Mouse (Mus musculus): ENCODE results near the gene Evi5l. TPM values are rescaled to one million over a fixed set of nuclear protein-coding genes. Genes with fewer than 3 reads are reported as not detected.
"Not testable (repeated sequence)": the region's sequence is repeated elsewhere in the genome, so short reads cannot be mapped to it uniquely, and the experiment has no call there.

The Evi5l gene
- total and polyA plus RNA-seq, 3 experiments, result 4.5 to 10.8 TPM; not detected in 1

DNA sequence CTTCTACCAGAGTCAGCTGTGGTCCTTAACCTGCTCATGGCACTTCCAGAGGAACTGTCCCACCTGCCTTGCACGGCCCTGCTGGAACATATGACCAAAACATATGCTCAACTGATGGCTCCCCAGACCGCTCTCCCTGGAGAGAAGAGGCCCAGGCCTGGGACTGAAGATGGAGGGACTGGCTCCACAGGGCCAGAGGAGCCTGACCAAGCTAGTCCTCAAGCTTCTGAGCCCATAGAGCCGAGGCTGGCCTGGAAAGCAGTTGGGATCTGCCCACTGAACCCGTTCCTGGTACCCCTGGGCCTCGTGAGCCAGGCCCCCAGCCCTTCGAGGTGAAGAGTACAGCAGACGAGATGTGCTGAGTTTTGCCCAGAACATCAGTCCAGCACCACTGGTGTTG, 89.1 kb downstream of the Evi5l start:
- H3K4me3 ChIP-seq (ENCODE audit: control insufficient read depth in 1 of 2, insufficient read depth in 1 of 2, low read depth in 2 of 2, low read length in 2 of 2); H3K27ac ChIP-seq (ENCODE audit: control insufficient read depth, low read depth, low read length); H3K9ac ChIP-seq (ENCODE audit: control insufficient read depth, low read depth, low read length, poor library complexity, severe bottlenecking); H3K36me3 ChIP-seq (ENCODE audit: control insufficient read depth in 1 of 2, insufficient read depth in 2 of 2, low read length in 2 of 2); H3K9me3 ChIP-seq (replicated peaks; ENCODE audit: insufficient read depth, low read length); H3K27me3 ChIP-seq (ENCODE audit: control insufficient read depth in 1 of 2, insufficient read depth in 2 of 2, low read length in 2 of 2); DNase-seq (ENCODE audit: low read depth, low spot score); H3K79me2 ChIP-seq (ENCODE audit: control insufficient read depth, insufficient read depth, low read length, poor library complexity): not testable (repeated sequence)
- H3K4me1 ChIP-seq (ENCODE audit: control insufficient read depth in 1 of 2, insufficient read depth in 2 of 2, low read length in 2 of 2), result peaks cover 0 to 20% of the 10 kb centered on the region in 2 experiments; a peak in 2 of 4 replicates

DNA sequence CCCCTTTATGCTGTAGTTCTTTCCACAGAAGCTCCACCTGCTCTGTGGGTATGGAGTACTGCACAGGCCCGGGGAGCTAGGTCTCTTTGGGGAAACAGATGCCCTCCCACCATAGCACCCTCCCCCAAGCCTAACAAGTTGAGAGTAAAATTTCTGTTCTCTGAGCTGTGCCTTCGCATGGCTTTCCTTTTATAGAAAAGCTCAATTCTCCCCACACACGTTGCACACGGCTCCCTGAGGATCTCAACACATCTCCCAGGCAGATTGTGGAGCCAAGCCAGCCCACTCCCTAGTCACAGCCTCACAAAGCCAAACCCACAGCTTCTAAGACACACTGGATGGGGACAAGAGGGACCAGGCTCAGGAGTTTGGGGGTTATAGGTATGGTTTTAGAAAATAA, 90.5 kb downstream of the Evi5l start:
- H3K27ac ChIP-seq (ENCODE audit: control insufficient read depth, low read depth, low read length), result no peak overlapping the region
- H3K79me2 ChIP-seq (ENCODE audit: control insufficient read depth, insufficient read depth, low read length, poor library complexity), result peaks cover 1% of the 10 kb centered on the region
- H3K4me1 ChIP-seq (ENCODE audit: control insufficient read depth in 1 of 2, insufficient read depth in 2 of 2, low read length in 2 of 2), result peaks cover 0 to 12% of the 10 kb centered on the region in 2 experiments; a peak in 2 of 4 replicates
- no peak overlapping the region for H3K9ac ChIP-seq (ENCODE audit: control insufficient read depth, low read depth, low read length, poor library complexity, severe bottlenecking)
- no peaks in the 10 kb centered on the region for H3K9me3 ChIP-seq (replicated peaks; ENCODE audit: insufficient read depth, low read length)
- H3K4me3 ChIP-seq (ENCODE audit: control insufficient read depth in 1 of 2, insufficient read depth in 1 of 2, low read depth in 2 of 2, low read length in 2 of 2), result no peak overlapping the region
- H3K27me3 ChIP-seq (ENCODE audit: control insufficient read depth in 1 of 2, insufficient read depth in 2 of 2, low read length in 2 of 2), result no peaks in the 10 kb centered on the region
- peaks cover 2 to 9% of the 10 kb centered on the region in 2 experiments for H3K36me3 ChIP-seq (ENCODE audit: control insufficient read depth in 1 of 2, insufficient read depth in 2 of 2, low read length in 2 of 2)
- TF ChIP-seq TBP (IDR thresholded peaks at IDR 0.05; ENCODE audit: low read depth, low read length) (no peak), RCOR1 (IDR thresholded peaks at IDR 0.05; ENCODE audit: low read depth, low read length) (no peak), MYC (IDR thresholded peaks at IDR 0.05; ENCODE audit: low read depth, low read length) (no peak), GABPA (IDR thresholded peaks at IDR 0.05; ENCODE audit: low read depth, low read length) (no peak), ZNF384 (IDR thresholded peaks at IDR 0.05; ENCODE audit: low read depth, low read length) (no peak), KAT2A (conservative IDR thresholded peaks at IDR 0.05; ENCODE audit: low read depth, low read length) (no peak), E2F4 (IDR thresholded peaks at IDR 0.05; ENCODE audit: borderline replicate concordance, low read depth, low read length) (no peak), USF2 (IDR thresholded peaks at IDR 0.05; ENCODE audit: borderline replicate concordance in 1 of 2, insufficient read depth in 1 of 2, low read depth in 1 of 2, low read length in 2 of 2) (no peak), ETS1 (IDR thresholded peaks at IDR 0.05; ENCODE audit: low read depth, low read length) (no peak), RAD21 (IDR thresholded peaks at IDR 0.05; ENCODE audit: low read depth, low read length) (no peak), POLR2AphosphoS2 (IDR thresholded peaks at IDR 0.05; ENCODE audit: low read length) (no peak), MAX (IDR thresholded peaks at IDR 0.05; ENCODE audit: low read length) (no peak)
- no peak for DNase-seq (ENCODE audit: low read depth, low spot score)

DNA sequence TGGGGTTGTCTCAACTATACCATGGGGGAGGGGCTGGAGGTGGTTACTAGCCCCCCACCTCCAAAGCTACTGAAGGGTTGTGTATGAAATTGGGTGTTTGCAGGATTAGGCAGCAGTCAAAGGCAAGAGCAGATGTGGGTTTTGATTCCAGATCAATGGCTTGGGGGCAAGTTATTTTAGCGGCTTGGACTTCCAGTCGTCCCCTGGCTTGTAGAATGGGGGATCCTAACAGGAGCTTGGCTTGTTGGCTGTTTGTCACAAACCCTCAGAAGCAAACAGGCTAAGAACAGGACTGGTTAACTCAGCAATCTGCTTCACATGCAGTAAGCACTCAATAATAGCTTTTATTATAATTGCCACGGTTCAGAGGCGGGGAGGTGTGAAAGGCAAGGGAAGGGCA, 91.0 kb downstream of the Evi5l start:
- DNase-seq (ENCODE audit: low read depth, low spot score), result no peak

More for the DNA sequence above, 91.0 kb downstream of the Evi5l start:
- no peak overlapping the region for H3K27ac ChIP-seq (ENCODE audit: control insufficient read depth, low read depth, low read length)
- H3K79me2 ChIP-seq (ENCODE audit: control insufficient read depth, insufficient read depth, low read length, poor library complexity), result peaks cover 1% of the 10 kb centered on the region
- TF ChIP-seq POLR2AphosphoS2 (IDR thresholded peaks at IDR 0.05; ENCODE audit: low read length) (no peak), CTCF (IDR thresholded peaks at IDR 0.05 in 2 of 3, conservative IDR thresholded peaks at IDR 0.05 in 1 of 3; ENCODE audit: control insufficient read depth in 1 of 3, insufficient read depth in 1 of 3, low read depth in 2 of 3, low read length in 3 of 3, poor library complexity in 1 of 3, severe bottlenecking in 1 of 3) (no peak), MYB (IDR thresholded peaks at IDR 0.05; ENCODE audit: low read depth, low read length) (no peak), NELFE (IDR thresholded peaks at IDR 0.05; ENCODE audit: low read depth, low read length) (no peak), SMC3 (IDR thresholded peaks at IDR 0.05; ENCODE audit: low read depth, low read length) (no peak), RAD21 (IDR thresholded peaks at IDR 0.05; ENCODE audit: low read depth, low read length) (no peak), TAL1 (IDR thresholded peaks at IDR 0.05; ENCODE audit: low read length) (no peak), ELF1 (IDR thresholded peaks at IDR 0.05; ENCODE audit: low read depth, low read length) (no peak), MYC (IDR thresholded peaks at IDR 0.05; ENCODE audit: low read depth, low read length) (no peak), POLR2A (IDR thresholded peaks at IDR 0.05; ENCODE audit: control insufficient read depth in 1 of 2, insufficient read depth in 1 of 2, low read depth in 1 of 2, low read length in 2 of 2, poor library complexity in 1 of 2) (no peak)
- peaks cover 3 to 7% of the 10 kb centered on the region in 2 experiments for H3K36me3 ChIP-seq (ENCODE audit: control insufficient read depth in 1 of 2, insufficient read depth in 2 of 2, low read length in 2 of 2)
- peaks cover 0 to 11% of the 10 kb centered on the region in 2 experiments; a peak in 2 of 4 replicates for H3K4me1 ChIP-seq (ENCODE audit: control insufficient read depth in 1 of 2, insufficient read depth in 2 of 2, low read length in 2 of 2)
- no peak overlapping the region for H3K9ac ChIP-seq (ENCODE audit: control insufficient read depth, low read depth, low read length, poor library complexity, severe bottlenecking)
- H3K9me3 ChIP-seq (replicated peaks; ENCODE audit: insufficient read depth, low read length), result no peaks in the 10 kb centered on the region
- H3K4me3 ChIP-seq (ENCODE audit: control insufficient read depth in 1 of 2, insufficient read depth in 1 of 2, low read depth in 2 of 2, low read length in 2 of 2), result no peak overlapping the region
- no peaks in the 10 kb centered on the region for H3K27me3 ChIP-seq (ENCODE audit: control insufficient read depth in 1 of 2, insufficient read depth in 2 of 2, low read length in 2 of 2)

All from MEL (cell line).